Mouse (Mus musculus): ENCODE measurements around the gene Fam162b. TPM values are rescaled to one million over a fixed set of nuclear protein-coding genes. Genes with fewer than 3 reads are reported as not detected.

The Fam162b gene
- total RNA-seq (2021): not detected
- long read RNA-seq, experiment 1: 0 reads
- long read RNA-seq, experiment 2: 0 reads

DNA sequence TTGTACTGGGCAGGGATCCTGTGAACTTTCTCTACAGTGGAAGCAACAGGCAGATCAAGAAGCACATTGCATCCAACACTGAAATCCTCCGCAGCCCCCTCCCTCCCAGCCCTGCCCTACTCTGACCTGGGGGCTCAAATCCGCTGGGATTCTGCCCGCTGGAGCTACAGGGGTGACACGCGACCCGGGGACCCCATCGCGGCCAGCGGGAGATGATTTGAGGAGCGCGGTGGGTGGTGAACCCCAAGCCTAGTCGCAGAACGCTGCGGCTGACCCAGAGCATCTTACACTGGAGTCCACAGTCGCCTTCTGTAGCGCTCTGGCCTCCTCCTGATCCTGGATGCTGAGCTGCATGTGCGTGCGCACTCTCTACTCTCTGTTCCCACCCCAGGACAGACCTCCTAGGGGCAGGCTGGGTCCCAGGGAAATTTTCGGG lies at the start of gene Fam162b:
TSS of gene Fam162b (minus strand) at position 379 of the 436 bp plus-strand sequence.
- DNase-seq: no peak

DNA sequence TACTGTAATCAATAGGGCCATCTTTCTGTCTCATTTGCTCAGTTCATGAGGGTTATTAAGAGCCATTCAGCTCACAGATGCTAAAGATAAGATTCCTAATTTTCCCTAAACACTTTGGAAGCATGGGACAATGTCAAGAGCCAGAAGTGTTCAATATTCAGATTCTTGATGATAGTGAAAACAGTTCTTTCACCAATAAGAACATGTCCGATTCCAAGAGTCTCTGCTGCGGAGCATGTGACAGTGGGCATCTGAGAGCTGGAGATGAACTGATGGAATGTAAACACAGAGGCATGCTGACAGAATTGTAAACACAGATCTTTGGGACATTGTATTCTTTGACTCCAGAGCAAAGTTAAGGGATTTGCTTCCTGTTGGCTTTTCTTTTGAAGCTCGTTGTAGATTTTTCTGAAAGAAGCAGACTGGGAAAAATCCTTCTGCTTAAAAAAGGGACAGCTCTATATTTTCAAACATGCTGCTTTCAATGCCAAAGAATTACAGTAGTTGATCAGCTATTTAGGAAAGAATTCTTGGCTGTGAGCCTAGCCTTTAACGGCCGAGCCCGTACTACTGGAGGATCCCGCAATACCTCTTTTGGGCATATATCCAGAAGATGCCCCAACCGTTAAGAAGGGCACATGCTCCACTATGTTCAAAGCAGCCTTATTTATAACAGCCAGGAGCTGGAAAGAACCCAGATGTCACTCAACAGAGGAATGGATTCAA lies 41.3 kb upstream of the Fam162b start, which contains the start of gene Gprc6a:
TSS of gene Gprc6a (minus strand) at position 51 of the 726 bp plus-strand sequence.
- DNase-seq: no peak

DNA sequence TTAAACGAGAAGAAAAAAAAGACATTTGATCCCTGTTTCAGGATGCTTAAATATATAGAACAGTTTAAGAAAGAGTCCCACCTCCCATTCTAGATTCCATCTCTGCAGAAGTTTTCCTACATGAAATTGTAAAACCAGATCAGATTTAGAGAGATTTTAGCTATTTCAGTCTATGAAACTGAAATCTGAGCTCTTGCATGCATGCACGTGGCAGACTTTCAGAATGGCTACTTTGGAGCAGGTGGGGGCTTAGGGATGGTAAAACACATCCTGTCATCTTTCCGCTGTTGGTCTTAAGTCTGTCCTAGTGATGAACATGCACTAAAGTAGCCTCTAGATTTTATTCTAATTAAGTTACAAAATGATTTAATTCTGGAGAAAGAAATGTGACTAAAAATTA lies 30.9 kb upstream of the Fam162b start:
- no peak for DNase-seq

DNA sequence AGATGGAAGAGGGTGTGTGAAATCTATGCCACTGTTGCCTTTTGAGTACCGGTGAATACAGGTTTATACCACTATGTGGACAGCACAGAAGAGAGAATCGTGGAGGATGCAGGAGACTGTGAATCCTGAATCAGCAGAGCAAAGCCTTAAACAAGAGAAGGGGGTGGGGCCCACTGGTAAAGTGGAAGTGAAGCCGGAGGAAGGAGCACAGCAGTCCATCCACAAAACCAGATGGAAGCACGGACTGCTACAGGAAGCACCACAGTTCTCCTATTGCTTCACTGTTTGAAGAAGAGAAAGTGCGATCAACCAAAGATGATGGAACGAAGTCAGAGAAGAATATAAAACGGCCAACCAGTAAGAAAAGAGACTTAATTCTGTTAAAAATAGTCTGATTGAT lies 29.8 kb upstream of the Fam162b start:
- DNase-seq: no peak

DNA sequence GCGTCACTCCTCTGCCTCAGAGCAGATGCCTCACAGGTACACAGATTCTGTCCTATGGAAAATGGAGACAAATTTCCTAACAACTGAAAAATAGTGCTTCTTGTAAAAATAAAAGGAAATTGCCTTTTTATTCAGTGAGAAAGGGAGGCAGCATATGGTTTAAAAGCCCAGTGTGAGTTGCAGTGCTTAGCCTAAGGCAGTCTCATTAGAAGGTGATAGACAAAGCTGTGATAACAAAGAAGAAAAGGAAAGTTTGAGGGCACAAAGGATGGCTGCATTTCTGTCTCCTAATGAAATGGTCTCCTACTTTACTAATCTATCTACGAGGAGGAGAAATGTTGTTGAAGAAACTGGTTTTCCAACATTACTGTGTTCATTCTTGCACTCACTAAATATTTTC lies 28.2 kb upstream of the Fam162b start:
- DNase-seq: no peak

DNA sequence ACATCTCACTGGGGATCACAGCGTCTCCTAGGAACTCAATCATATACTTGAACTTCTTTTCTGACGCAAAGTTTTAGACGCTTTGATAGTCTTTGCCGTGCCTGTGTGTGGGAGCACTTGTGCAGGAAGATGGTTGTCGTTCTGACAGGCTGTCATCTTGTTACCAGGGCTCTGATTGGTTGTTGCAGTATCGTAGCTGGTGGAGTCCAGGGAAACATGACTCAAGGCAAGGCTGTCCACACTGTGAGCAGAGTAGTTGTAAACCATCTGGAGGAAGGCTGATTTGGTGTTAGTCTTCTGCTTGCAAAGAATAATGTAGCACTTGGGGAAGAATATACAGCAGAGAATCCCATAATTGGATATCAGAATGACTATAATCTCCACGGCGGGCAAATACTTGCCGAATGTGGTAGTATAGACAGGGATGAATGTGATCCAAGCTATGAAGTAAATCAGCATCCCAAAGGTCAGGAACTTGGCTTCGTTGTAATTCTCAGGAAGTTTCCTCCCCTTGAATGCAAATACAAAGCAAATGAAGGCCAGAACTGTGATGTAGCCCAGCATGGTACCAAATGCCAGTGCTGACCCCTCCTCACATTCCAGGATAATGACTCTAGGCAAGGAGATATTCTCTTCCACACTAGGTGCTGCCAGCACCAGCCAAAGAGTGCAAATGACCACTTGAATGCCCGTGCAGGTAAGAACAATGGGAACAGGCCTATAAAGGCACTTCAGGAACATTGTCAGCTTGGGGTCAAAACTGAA lies 24.7 kb upstream of the Fam162b start:
- DNase-seq: no peak

DNA sequence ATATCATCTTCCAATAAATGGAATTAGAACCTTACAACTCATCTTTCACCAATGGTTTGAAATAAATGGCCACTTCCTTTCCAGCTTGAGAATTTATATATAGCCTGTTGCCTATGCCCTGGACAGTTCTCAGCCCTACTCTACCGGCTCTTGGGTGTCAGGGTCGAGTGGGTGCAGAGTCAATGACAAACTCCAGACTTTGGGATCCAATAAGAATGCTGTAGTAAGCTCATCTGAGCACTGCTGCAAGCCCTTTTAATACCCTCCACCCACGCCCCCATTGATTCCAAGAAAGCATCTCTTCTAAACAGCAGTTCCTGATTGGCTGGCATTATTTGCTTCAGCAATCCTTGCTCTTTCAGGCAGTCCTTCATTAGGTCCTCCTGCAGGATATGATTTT lies 23.1 kb upstream of the Fam162b start:
- DNase-seq: no peak

DNA sequence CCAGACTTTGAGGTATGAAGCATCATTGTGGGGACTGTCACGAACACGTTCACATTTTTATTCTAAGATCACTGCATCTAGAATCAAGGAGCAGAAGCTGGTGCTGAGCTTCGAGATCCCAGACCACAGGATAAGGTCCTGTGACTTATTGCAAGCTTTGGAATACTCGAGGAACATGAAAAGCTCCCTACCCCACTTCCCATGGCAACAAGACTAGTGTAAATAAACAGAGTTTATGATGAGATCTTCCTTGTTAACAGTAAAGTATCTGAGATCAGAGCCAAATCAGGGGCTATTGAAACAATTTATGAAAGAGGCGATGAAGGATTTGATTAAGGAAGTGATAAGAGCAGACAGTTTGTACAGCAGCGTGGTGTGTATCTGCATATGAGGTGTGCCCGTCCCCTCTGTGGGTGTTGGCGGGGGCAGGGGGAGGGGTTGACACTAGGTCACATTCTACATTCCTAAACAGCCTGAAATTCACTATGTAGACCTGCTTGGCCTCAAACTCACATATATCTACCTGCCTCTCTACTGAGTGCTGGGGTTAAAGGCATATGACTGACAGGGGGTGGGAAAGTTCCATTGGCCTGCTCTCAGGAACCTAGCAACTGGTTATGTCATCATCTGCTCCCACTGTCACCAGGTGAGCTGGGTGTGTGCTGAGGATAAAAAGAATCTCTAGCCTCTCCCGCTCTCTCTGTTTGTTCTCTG lies 21.8 kb upstream of the Fam162b start:
- no peak for DNase-seq

DNA sequence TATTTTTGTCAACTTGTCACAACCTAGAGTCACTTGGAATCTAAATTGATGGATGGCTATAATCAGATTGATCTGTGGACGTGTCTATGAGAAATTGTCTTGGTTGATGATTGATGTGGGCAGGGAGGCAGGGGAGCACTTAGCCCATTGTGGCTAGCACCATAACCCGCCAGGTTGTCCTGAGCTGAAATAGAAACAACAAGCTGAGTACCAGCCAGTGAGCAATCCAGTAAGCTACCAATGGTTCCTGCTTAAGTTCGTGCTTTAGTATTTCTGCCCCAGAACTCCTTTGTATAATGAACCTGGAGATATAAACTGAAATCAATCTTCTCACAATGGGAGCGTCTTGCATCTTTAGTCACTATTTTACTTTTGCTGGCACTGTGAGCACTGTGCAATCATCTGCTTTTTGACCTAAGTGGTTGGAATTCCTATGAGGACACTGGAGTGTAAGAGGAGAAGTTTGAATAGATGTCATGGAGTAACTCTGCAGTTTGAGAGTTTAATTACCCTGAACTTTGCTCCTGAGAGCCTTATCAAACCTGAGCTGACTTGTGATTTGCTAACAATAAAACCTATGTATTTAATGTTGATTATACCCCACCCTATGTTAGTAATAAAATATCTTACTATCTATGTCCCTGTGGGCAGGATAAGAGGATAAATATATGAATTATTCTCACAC lies 19.6 kb upstream of the Fam162b start:
- DNase-seq: no peak

DNA sequence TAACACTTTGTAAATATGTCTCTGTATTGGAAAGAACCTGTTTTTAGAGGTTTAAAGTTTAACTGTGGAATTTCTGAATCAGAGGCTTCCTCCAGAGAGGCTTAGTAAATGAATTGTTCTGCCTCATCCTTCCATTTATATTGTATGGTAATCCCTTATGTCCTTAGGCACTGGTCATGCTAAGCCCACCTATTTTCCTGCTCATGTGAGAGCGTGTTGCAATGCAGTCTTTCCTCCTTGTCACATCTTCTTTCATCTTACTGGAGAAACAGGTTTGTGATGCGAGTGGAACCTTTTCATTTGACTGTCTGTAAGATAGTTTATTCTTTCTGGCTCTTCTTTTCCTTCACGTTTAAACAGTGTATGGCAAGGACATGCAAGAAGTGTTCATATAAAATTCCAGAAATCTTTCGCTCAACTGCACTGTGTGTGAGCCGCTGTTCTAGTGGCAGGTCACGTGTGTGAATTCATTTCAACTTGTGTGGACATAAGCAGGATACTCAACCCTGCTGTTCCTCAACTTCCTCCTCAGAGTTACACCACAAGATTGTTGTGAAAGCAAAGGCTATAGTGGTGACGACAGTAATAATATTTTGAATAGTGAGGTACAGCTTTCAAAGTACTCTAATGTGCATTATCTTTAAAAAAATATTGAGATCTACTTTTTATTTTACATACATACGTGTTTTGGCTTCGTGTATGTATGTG lies 6.8 kb upstream of the Fam162b start:
- no peak for DNase-seq

DNA sequence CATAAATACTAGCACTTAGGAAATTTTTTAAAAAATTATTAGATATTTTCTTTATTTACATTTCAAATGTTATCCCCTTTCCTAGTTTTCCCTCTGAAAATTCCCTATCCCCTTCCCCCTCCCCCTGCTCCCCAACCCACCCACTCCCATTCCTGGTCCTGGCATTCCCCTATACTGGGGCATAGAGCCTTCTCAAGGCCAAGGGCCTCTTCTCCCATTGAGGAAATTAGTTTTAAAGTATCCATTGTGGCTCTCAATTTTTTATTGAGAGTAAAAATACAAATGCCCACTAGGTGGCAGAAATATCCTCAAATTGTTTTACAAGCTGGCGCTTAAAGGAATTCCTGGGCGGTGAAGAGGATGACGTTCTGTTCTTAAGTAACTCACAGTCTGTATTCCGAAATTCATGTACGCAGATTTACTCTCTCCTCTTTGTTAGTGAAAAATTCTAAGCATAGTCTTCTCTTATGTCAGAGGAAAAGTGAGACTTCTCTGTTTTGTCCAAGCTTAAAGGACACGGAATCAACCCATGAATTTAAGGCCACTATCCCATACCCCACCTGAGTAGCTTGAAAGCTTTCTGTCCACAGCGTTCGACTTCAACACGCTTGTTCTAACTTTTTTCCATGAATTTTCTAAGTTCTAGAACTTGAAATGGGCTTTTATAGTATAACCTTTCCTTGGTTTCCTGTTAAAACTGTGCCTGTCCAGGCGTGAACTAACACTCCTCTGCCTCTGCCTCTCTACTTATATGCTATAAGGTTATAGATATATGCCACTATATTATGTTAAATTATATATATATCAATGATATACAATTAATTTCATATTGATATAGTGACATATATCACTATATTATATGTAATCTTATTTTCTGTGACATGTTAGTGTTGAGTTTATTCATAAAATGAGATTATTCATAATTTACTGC lies 4.9 kb upstream of the Fam162b start:
- peak in 1 of 2 experiments; percentile 4 for DNase-seq

DNA sequence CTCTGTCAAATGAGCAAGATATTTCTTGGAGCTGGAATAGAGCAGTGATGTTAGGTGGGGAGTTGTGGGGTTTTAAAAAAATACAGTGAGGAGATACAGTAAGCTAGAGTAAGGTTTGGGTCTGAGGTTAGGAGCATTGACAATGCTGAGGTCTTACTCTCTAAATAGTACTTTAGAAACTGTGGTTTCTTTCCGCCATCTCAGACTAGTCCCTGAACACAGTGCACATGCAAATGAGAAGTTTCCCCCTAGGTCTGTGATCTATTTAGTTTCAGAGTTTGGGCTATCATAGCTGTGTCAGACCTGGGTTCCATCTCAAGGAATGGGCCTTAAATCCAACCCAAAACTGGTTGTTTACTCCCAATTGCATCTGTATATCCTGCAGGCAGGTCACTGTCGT lies 1.3 kb upstream of the Fam162b start:
- no peak for DNase-seq

DNA sequence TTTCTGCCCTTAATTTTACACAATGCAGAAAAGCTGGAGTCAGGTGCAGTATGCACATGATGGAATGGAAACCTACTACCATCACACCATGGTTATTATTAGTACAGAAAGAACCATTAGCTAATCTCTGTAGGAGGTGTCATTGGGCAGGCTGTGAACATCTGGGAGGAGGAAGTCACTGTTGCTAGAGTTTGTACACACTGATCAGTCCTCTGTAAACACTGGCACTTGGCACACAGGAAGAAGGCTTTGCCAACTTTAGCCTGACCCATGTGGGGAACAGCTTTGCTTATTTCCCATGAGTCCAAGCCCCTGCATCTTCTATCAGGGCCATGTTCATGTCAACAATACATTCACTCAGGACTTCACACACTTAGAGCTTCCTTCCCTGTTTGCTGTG lies 5.4 kb downstream of the Fam162b start:
- DNase-seq: no peak

DNA sequence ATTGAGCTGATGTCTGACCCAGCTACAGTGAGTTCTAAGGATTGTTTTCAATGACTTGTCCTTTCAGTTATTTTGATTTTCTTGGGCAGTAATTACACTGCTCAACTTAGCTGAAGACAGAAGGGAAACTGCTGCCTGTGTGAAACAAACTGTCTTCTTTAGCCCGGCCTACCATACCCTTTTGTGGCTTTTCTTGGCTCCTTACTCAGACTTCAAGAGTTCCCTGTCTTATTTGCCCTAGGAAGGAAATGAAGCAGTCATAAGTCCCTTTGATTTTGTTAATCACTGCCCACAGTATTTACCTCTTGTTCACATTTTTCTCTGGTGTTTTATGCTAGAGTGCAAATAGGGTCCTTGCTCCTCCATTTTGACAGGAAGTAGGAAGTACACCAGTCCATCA lies 5.9 kb downstream of the Fam162b start:
- DNase-seq: no peak

DNA sequence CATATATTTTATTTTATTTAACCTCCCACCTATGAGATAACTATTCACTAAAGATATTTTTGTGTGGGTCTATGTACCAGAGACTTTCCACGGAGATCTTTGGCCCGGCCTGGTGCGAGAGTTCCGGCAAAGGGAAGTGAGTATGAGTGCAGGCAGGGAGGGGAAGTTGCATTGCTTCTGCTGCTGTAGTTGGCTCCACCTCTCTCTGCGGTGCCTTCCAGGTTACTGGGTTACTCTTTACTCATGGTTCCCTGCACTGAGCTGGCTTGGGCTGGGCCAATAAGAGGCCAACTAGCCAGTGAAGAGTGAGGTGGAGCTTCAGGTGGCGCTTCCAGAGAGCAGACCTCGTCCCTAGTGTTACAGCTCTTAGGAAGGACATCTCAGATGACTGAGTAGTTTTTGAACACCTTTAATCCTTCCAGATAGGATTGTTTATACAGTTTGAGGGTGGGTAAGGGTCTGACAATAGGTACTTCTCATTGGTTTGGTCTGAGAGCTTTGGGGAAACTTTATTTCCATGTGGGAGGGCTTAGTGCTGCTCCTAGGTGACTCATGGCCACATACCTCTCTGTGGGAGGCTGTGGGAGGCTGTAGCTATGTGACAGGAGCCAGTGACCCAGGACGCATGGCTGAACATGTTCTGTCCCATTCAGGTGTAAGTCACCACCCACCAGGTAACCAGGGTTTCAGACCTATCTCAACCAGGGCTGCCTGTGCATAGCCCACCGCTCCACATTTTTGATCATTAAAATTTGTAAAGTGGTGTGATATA lies 18.9 kb downstream of the Fam162b start:
- no peak for DNase-seq

DNA sequence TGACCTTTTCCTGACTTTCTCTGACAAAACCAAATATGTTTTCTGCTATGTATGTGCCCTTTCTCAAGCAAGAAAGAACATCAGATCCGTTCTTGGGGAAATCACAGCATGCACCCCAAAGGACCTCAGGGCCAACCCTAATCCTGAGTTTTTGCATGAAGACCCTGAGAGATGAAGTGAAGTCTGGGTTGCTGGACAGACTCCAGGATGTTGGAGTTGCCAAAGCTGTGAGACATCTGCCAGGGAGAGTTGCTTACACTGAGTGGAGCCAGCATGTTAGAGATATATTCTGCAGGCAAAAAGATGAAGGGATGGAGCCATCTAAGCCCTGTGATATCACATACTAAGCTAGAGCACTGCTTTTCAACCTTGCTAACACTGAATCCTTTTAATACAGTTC lies 34.3 kb downstream of the Fam162b start:
- DNase-seq: peak in 1 of 2 experiments; percentile 3

DNA sequence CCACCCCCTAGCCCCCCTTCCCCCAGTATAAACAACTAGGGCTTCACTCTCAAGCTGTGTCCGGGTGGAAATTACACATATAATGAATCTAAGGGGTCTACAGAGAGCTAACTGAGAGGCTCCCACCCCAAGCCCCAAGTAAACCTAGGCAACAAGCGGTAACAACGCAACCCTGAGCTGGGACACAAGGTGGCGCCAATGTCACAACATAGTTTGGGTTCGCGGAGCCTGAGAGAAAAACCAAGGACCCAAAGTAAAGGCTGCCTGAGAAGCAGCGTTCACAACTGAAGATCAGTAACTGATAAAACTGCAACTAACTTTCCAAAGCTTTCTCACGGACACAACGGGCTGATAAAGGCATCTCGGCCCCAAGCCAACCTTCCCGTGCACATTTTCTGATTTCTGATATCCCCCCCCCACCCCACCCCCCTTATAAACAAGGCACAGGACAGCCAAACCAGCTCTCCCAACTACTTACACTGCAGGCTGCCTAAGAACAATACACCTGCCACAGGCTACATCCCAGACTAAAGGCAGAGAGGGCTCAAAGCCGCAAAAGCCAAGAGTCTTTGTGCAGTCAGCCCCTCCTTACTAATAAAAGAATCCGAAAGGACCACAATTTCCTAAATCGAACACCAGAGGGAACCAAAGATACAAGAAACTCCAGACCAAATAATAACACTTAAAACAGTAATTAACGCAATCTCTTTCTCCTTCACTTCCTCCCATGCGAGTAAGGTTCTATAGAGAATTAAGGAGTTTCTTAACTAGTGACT lies 36.8 kb downstream of the Fam162b start:
- DNase-seq: peak; percentile 77 to 78

Measured in adrenal gland, postnatal 36 days (tissue).